Mouse (Mus musculus) small intestine, adult 2 months (tissue): ENCODE measurements around the gene Ptprh.

Experiments
- CTCF ChIP-seq: fragments of 200-500 bp; IDR thresholded peaks from 2 replicates; pipeline ENCODE4 v1.5.1; 2012; ENCODE audit warnings: low read depth, mild to moderate bottlenecking, control low read depth, inconsistent platforms, low read length, moderate library complexity, mixed read lengths; ENCODE audit not compliant: insufficient replicate concordance, insufficient read length; ENCODE audit errors: extremely low read depth
- POLR2A ChIP-seq: fragments of 200-500 bp; IDR thresholded peaks from 2 replicates; pipeline ENCODE4 v1.6.1; 2012; ENCODE audit warnings: low read depth, mild to moderate bottlenecking, control low read depth, inconsistent platforms, low read length, moderate library complexity

- TF ChIP-seq CTCF = no peak
- no peak for TF ChIP-seq POLR2A
These were observed 99.0 kb downstream of the Ptprh start for GRCm38 (mm10) chr7:4504646-4505435.
